Comparison of ENCODE assay signal across 8 mouse cellular contexts in the genomic region with DNA sequence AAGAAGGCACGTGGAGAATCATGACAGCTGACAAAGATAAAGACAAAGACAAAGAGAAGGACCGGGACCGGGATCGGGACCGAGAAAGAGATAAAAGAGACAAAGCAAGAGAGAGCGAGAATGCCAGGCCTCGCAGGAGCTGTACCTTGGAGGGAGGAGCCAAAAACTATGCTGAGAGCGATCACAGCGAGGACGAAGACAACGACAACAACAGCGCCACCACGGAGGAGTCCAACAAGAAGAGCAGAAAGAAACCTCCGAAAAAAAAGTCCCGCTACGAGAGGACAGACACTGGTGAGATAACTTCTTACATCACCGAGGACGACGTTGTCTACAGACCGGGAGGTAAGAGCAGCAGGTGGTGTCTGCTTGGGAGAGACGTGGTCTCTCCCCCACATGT.
DNase-seq lines count a peak whose midpoint lies in the region; ATAC-seq and TF ChIP-seq lines count a peak whose summit lies in the region.
"Had no signal": no experiment of that assay in that cellular context is flagged by ENCODE, and none has a peak within 500 bp of the region (broad histone marks: within the 10 kb centered on the region; RNA-seq: fewer than 3 reads in every experiment).

No protein-coding gene starts in this region.

- DNase-seq in hindbrain, embryonic 11.5 days (ENCODE audit: low spot score) = no peak
- DNase-seq in hindbrain, postnatal 0 days (ENCODE audit: low spot score) = no peak
- DNase-seq in CD4-positive helper T cell, adult 2 months (ENCODE audit: low read depth, low spot score) = peak; percentile 14
- peak; percentile 74 for DNase-seq in induced T-regulatory cell, adult 2 months (ENCODE audit: low read depth)
- no peak for DNase-seq in gastrocnemius, postnatal 4 days (ENCODE audit: low spot score in 2 of 2)
- DNase-seq in urinary bladder, adult 18-20 months (ENCODE audit: low spot score in 2 of 2) = no peak

- no peak overlapping the region for H3K4me2 ChIP-seq in hindbrain, embryonic 11.5 days (replicated peaks; ENCODE audit: low read depth, low read length)
- H3K4me2 ChIP-seq in hindbrain, postnatal 0 days (ENCODE audit: low read depth, low read length) = no peak overlapping the region

- H3K9me3 ChIP-seq in hindbrain, embryonic 11.5 days (ENCODE audit: control insufficient read depth, low read length) = no peaks in the 10 kb centered on the region
- H3K9me3 ChIP-seq in hindbrain, postnatal 0 days (ENCODE audit: low read length) = no peaks in the 10 kb centered on the region
- H3K9me3 ChIP-seq in E14TG2a.4 (ENCODE audit: low read length) = no peaks in the 10 kb centered on the region

- no peaks in the 10 kb centered on the region for H3K36me3 ChIP-seq in hindbrain, embryonic 11.5 days (ENCODE audit: control insufficient read depth, insufficient read depth, low read length)
- no peaks in the 10 kb centered on the region for H3K36me3 ChIP-seq in hindbrain, postnatal 0 days (ENCODE audit: insufficient read depth, low read length)
- peaks cover 39% of the 10 kb centered on the region for H3K36me3 ChIP-seq in E14TG2a.4 (ENCODE audit: insufficient read depth, low read length)

- 0 out of 2 replicates have a peak overlapping the region, but pooled peaks have one; percentile 17 for H3K27ac ChIP-seq in hindbrain, embryonic 11.5 days (ENCODE audit: low read depth, low read length)
- H3K27ac ChIP-seq in hindbrain, postnatal 0 days = no peak overlapping the region
- H3K27ac ChIP-seq: macrophage had no signal

- WGBS in hindbrain, embryonic 11.5 days = 58% methylated on average over 21 of the region's 21 CpGs
- WGBS in hindbrain, postnatal 0 days = 54% methylated on average over 21 of the region's 21 CpGs

- H3K27me3 ChIP-seq in hindbrain, embryonic 11.5 days (ENCODE audit: control insufficient read depth, insufficient read depth, low read length) = no peaks in the 10 kb centered on the region
- H3K27me3 ChIP-seq in hindbrain, postnatal 0 days (ENCODE audit: insufficient read depth, low read length) = no peaks in the 10 kb centered on the region
- no peaks in the 10 kb centered on the region for H3K27me3 ChIP-seq in E14TG2a.4 (ENCODE audit: insufficient read depth, low read length)

- H3K9ac ChIP-seq in hindbrain, embryonic 11.5 days (ENCODE audit: low read depth, low read length) = no peak overlapping the region
- H3K9ac ChIP-seq in hindbrain, postnatal 0 days (replicated peaks; ENCODE audit: low read length) = no peak overlapping the region

- no peak for ATAC-seq in hindbrain, embryonic 11.5 days (ENCODE audit: low FRiP score)
- no peak for ATAC-seq in hindbrain, postnatal 0 days

- H3K4me1 ChIP-seq in hindbrain, embryonic 11.5 days (replicated peaks; ENCODE audit: control insufficient read depth, insufficient read depth, low read length) = peaks cover 4% of the 10 kb centered on the region; the same call in 1 of the 2 replicates
- H3K4me1 ChIP-seq in hindbrain, postnatal 0 days (ENCODE audit: insufficient read depth, low read length) = peaks cover 39% of the 10 kb centered on the region
- H3K4me1 ChIP-seq in E14TG2a.4 (replicated peaks; ENCODE audit: low read depth, low read length) = peaks cover 50% of the 10 kb centered on the region

- TF ChIP-seq CTCF in hindbrain, postnatal 0 days (IDR thresholded peaks at IDR 0.05; ENCODE audit: low read depth) = no peak
- peak; percentile 9; the same call in 1 of the 2 replicates for TF ChIP-seq CTCF in E14TG2a.4 (conservative IDR thresholded peaks at IDR 0.05; ENCODE audit: low read length)

- no peak overlapping the region for H3K4me3 ChIP-seq in hindbrain, embryonic 11.5 days (ENCODE audit: low read depth, low read length)
- no peak overlapping the region for H3K4me3 ChIP-seq in hindbrain, postnatal 0 days (ENCODE audit: low read length)
- H3K4me3 ChIP-seq in E14TG2a.4 (replicated peaks; ENCODE audit: low read length) = 0 out of 2 replicates have a peak overlapping the region, but pooled peaks have one; percentile 3

Comparison
In these comparisons a context has a peak if more than half of its experiments do, and no peak if none do; other contexts are left out.
1. DNase-seq: peak in CD4-positive helper T cell, adult 2 months (single experiment) and induced T-regulatory cell, adult 2 months (single experiment); none in hindbrain, embryonic 11.5 days (single experiment), hindbrain, postnatal 0 days (single experiment), gastrocnemius, postnatal 4 days (0 of 2) and urinary bladder, adult 18-20 months (0 of 2).